In the genomic region with DNA sequence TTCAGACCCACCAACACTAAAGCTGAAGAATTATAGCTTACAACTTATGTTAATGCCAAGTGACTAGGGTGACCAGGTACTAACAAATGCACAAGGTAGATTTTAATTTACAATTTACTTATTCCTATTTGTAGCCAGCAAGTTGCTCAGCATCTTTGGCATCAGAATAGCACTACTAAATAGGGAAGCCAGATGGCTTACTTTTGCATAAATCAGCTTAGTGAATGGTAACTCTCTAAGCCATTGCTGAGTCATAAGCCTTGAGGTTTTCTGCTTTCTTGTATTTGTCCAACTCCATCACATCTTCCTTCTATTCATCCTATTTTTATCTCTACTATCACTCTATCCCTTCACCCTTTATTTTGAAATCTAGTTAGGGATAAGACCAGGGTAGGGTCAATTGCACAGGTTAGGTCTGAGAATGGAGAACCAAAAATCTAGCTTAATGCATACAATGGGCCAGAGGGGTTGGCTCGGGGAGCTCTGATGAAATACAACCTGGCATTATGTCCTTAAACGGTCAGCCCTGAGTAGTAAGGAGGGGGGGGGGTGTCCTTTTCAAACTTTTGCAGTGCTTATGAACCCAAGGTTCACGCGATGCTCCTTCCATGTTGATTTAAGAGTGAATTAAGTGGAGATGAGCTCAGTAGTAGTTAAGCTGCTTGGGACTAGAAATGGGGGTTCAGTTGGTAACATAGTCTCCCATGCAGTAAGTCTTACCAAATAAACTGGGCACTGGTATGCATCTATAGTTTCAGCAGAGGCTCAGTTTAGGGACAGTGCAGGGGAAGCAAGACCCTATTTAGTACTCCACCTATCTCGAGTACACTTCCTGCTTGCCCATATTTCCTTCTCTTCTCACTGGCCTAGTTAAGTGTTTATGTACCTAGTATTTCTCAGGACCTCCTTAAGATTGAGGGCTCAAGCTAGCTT, we compare ENCODE assay signal across 9 mouse cellular contexts. TPM values are rescaled to one million over a fixed set of nuclear protein-coding genes. Genes with fewer than 3 reads are reported as not detected.
A peak's percentile ranks its signal among the peaks of the same experiment; 100 is the strongest.
DNase-seq lines count a peak whose midpoint lies in the region; ATAC-seq lines count a peak whose summit lies in the region.
"Had no signal": no experiment of that assay in that cellular context is flagged by ENCODE, and none has a peak within 500 bp of the region (broad histone marks: within the 10 kb centered on the region; RNA-seq: fewer than 3 reads in every experiment).

No protein-coding gene starts in this region.

- H3K36me3 ChIP-seq in embryonic facial prominence, embryonic 15.5 days: peaks cover 85% of the 10 kb centered on the region
- H3K36me3 ChIP-seq in embryonic facial prominence, embryonic 10.5 days (replicated peaks): peaks cover 97% of the 10 kb centered on the region
- H3K36me3 ChIP-seq in lung, embryonic 16.5 days (ENCODE audit: control insufficient read depth, insufficient read depth, low read length): peaks cover 57% of the 10 kb centered on the region
- H3K36me3 ChIP-seq in intestine, embryonic 15.5 days: peaks cover 44% of the 10 kb centered on the region

- no peak overlapping the region for H3K27ac ChIP-seq in embryonic facial prominence, embryonic 15.5 days (replicated peaks)
- H3K27ac ChIP-seq in embryonic facial prominence, embryonic 10.5 days (replicated peaks): no peak overlapping the region
- H3K27ac ChIP-seq in lung, embryonic 16.5 days (ENCODE audit: low read length): no peak overlapping the region
- no peak overlapping the region for H3K27ac ChIP-seq in intestine, embryonic 15.5 days

- 33% methylated on average over 5 of the region's 5 CpGs for WGBS in embryonic facial prominence, embryonic 15.5 days
- 36% methylated on average over 5 of the region's 5 CpGs for WGBS in embryonic facial prominence, embryonic 10.5 days
- 32% methylated on average over 5 of the region's 5 CpGs for WGBS in lung, embryonic 16.5 days
- WGBS in intestine, embryonic 15.5 days: 41% methylated on average over 5 of the region's 5 CpGs

- no peak overlapping the region for H3K4me2 ChIP-seq in embryonic facial prominence, embryonic 15.5 days (replicated peaks)
- H3K4me2 ChIP-seq in lung, embryonic 16.5 days (ENCODE audit: low read depth, low read length): no peak overlapping the region
- no peak overlapping the region for H3K4me2 ChIP-seq in intestine, embryonic 15.5 days (replicated peaks)

- no peak for DNase-seq in embryonic facial prominence, embryonic 10.5 days (ENCODE audit: low spot score)
- DNase-seq in lung, postnatal 25 days (ENCODE audit: low spot score): no peak
- DNase-seq in retina, postnatal 1 day: peak; percentile 57
- no peak for DNase-seq in spleen, adult 18-20 months
- DNase-seq: cerebellum, adult 8-10 months had no signal

- H3K9me3 ChIP-seq in embryonic facial prominence, embryonic 15.5 days (replicated peaks): no peaks in the 10 kb centered on the region
- H3K9me3 ChIP-seq in embryonic facial prominence, embryonic 10.5 days: no peaks in the 10 kb centered on the region
- H3K9me3 ChIP-seq in lung, embryonic 16.5 days (ENCODE audit: control insufficient read depth, low read length): no peaks in the 10 kb centered on the region
- no peaks in the 10 kb centered on the region for H3K9me3 ChIP-seq in intestine, embryonic 15.5 days

- H3K27me3 ChIP-seq in embryonic facial prominence, embryonic 15.5 days: no peaks in the 10 kb centered on the region
- no peaks in the 10 kb centered on the region for H3K27me3 ChIP-seq in embryonic facial prominence, embryonic 10.5 days (replicated peaks; ENCODE audit: low read depth, poor library complexity, severe bottlenecking)
- H3K27me3 ChIP-seq in lung, embryonic 16.5 days (ENCODE audit: control insufficient read depth, insufficient read depth, low read depth, low read length): no peaks in the 10 kb centered on the region
- H3K27me3 ChIP-seq in intestine, embryonic 15.5 days (replicated peaks): no peaks in the 10 kb centered on the region

- 0 out of 2 replicates have a peak, but pooled peaks cover 4% of the 10 kb centered on the region for H3K4me1 ChIP-seq in embryonic facial prominence, embryonic 15.5 days
- H3K4me1 ChIP-seq in embryonic facial prominence, embryonic 10.5 days: no peaks in the 10 kb centered on the region
- H3K4me1 ChIP-seq in lung, embryonic 16.5 days (replicated peaks; ENCODE audit: control insufficient read depth, insufficient read depth, low read length): no peaks in the 10 kb centered on the region
- H3K4me1 ChIP-seq in intestine, embryonic 15.5 days (replicated peaks): no peaks in the 10 kb centered on the region

- H3K4me3 ChIP-seq in embryonic facial prominence, embryonic 15.5 days (replicated peaks): no peak overlapping the region
- no peak overlapping the region for H3K4me3 ChIP-seq in embryonic facial prominence, embryonic 10.5 days
- no peak overlapping the region for H3K4me3 ChIP-seq in lung, embryonic 16.5 days (ENCODE audit: low read length)
- H3K4me3 ChIP-seq in intestine, embryonic 15.5 days (replicated peaks): no peak overlapping the region

- H3K9ac ChIP-seq in embryonic facial prominence, embryonic 15.5 days: no peak overlapping the region
- no peak overlapping the region for H3K9ac ChIP-seq in lung, embryonic 16.5 days (ENCODE audit: low read length)
- H3K9ac ChIP-seq in intestine, embryonic 15.5 days: no peak overlapping the region

- ATAC-seq in embryonic facial prominence, embryonic 15.5 days (ENCODE audit: insufficient number of reproducible peaks, low FRiP score, low TSS enrichment, low read depth): 0 out of 2 replicates have a peak, but pooled peaks have one; percentile 20
- 0 out of 2 replicates have a peak, but pooled peaks have one; percentile 27 for ATAC-seq in lung, embryonic 16.5 days (ENCODE audit: low read depth)
- 0 out of 2 replicates have a peak, but pooled peaks have one; percentile 37 for ATAC-seq in intestine, embryonic 15.5 days
- no peak for ATAC-seq in granulocyte monocyte progenitor cell, adult 5-6 weeks (replicated peaks; ENCODE audit: poor library complexity, severe bottlenecking)

RNA-seq across cellular contexts. Expression of a gene that starts 8.1 kb away (rescaled TPM):
- 294 and 307 TPM in 2 replicates for polyA plus RNA-seq in embryonic facial prominence, embryonic 15.5 days (2015; fragmentation: Nextera tagmentation; extraction: Ambion mirVana)
- polyA plus RNA-seq in embryonic facial prominence, embryonic 10.5 days (2016; fragmentation: Nextera tagmentation; extraction: Ambion mirVana): 473 and 481 TPM in 2 replicates
- 336 and 340 TPM in 2 replicates for polyA plus RNA-seq in lung, embryonic 16.5 days (2015; fragmentation: Nextera tagmentation; extraction: Ambion mirVana)
- 290 and 308 TPM in 2 replicates for polyA plus RNA-seq in intestine, embryonic 15.5 days (2015; fragmentation: Nextera tagmentation; extraction: Ambion mirVana)
- total RNA-seq in granulocyte monocyte progenitor cell, adult 5-6 weeks (2014; fragmentation: Nextera tagmentation): 387 and 444 TPM in 2 replicates
- total RNA-seq in granulocyte monocyte progenitor cell, adult 5-6 weeks (2017): 211 and 247 TPM in 2 replicates

RNA-seq across cellular contexts. Expression of a gene that starts 17.1 kb away (rescaled TPM):
- polyA plus RNA-seq in embryonic facial prominence, embryonic 15.5 days (2015; fragmentation: Nextera tagmentation; extraction: Ambion mirVana): 39.0 and 42.6 TPM in 2 replicates
- polyA plus RNA-seq in embryonic facial prominence, embryonic 10.5 days (2016; fragmentation: Nextera tagmentation; extraction: Ambion mirVana): 20.4 and 21.1 TPM in 2 replicates
- 38.7 and 42.6 TPM in 2 replicates for polyA plus RNA-seq in lung, embryonic 16.5 days (2015; fragmentation: Nextera tagmentation; extraction: Ambion mirVana)
- 23.8 and 23.9 TPM in 2 replicates for polyA plus RNA-seq in intestine, embryonic 15.5 days (2015; fragmentation: Nextera tagmentation; extraction: Ambion mirVana)
- total RNA-seq in granulocyte monocyte progenitor cell, adult 5-6 weeks (2014; fragmentation: Nextera tagmentation): 7.9 and 8.8 TPM in 2 replicates
- total RNA-seq in granulocyte monocyte progenitor cell, adult 5-6 weeks (2017): 9.6 and 19.7 TPM in 2 replicates

RNA-seq across cellular contexts. Expression of a gene that starts 40.8 kb away (rescaled TPM):
- 177 and 183 TPM in 2 replicates for polyA plus RNA-seq in embryonic facial prominence, embryonic 15.5 days (2015; fragmentation: Nextera tagmentation; extraction: Ambion mirVana)
- polyA plus RNA-seq in embryonic facial prominence, embryonic 10.5 days (2016; fragmentation: Nextera tagmentation; extraction: Ambion mirVana): 53.2 and 59.8 TPM in 2 replicates
- polyA plus RNA-seq in lung, embryonic 16.5 days (2015; fragmentation: Nextera tagmentation; extraction: Ambion mirVana): 217 and 246 TPM in 2 replicates
- polyA plus RNA-seq in intestine, embryonic 15.5 days (2015; fragmentation: Nextera tagmentation; extraction: Ambion mirVana): 193 and 229 TPM in 2 replicates
- 239 and 250 TPM in 2 replicates for total RNA-seq in granulocyte monocyte progenitor cell, adult 5-6 weeks (2014; fragmentation: Nextera tagmentation)
- 347 and 437 TPM in 2 replicates for total RNA-seq in granulocyte monocyte progenitor cell, adult 5-6 weeks (2017)

RNA-seq across cellular contexts. Expression of a gene that starts 51.0 kb away (rescaled TPM):
- 27.9 and 29.0 TPM in 2 replicates for polyA plus RNA-seq in embryonic facial prominence, embryonic 15.5 days (2015; fragmentation: Nextera tagmentation; extraction: Ambion mirVana)
- 13.6 and 15.9 TPM in 2 replicates for polyA plus RNA-seq in embryonic facial prominence, embryonic 10.5 days (2016; fragmentation: Nextera tagmentation; extraction: Ambion mirVana)
- polyA plus RNA-seq in lung, embryonic 16.5 days (2015; fragmentation: Nextera tagmentation; extraction: Ambion mirVana): 43.0 and 46.3 TPM in 2 replicates
- 19.2 and 19.4 TPM in 2 replicates for polyA plus RNA-seq in intestine, embryonic 15.5 days (2015; fragmentation: Nextera tagmentation; extraction: Ambion mirVana)
- 12.4 and 43.7 TPM in 2 replicates for total RNA-seq in granulocyte monocyte progenitor cell, adult 5-6 weeks (2014; fragmentation: Nextera tagmentation)
- total RNA-seq in granulocyte monocyte progenitor cell, adult 5-6 weeks (2017): 8.6 and 16.5 TPM in 2 replicates
